Mouse (Mus musculus) limb, embryonic 12.5 days (tissue): ENCODE measurements at regions not wholly inside any gene's neighbourhood (a gene's known extent, or its start where the extent isn't known, plus 50 kb on each side); places are given as distances from the start of the nearest gene placed in this dataset.
A peak's percentile ranks its signal among the peaks of the same experiment; 100 is the strongest.

ENCODE experiments used
- ATAC-seq: fragments of 200-750 bp; cut with Nextera tagmentation; 2 replicates; pipeline ENCODE4 v1.8.0; 2017; ENCODE audit warnings: low read depth, moderate TSS enrichment; ENCODE audit not compliant: insufficient number of reproducible peaks, insufficient read depth, low FRiP score, low TSS enrichment
- H3K27ac ChIP-seq: fragments of 300-500 bp; sonication (generic); 2 replicates; pipeline ENCODE4 v1.5.1; 2016; ENCODE audit warnings: mild to moderate bottlenecking, moderate library complexity
- H3K27me3 ChIP-seq: fragments of 300-500 bp; sonication (generic); 2 replicates; pipeline ENCODE4 v1.6.1; 2016; ENCODE audit warnings: mild to moderate bottlenecking, moderate library complexity
- H3K36me3 ChIP-seq: fragments of 300-500 bp; sonication (generic); 2 replicates; pipeline ENCODE4 v1.6.1; 2016; ENCODE audit warnings: mild to moderate bottlenecking, moderate library complexity
- H3K4me1 ChIP-seq: fragments of 300-500 bp; sonication (generic); replicated peaks from 2 replicates; pipeline ENCODE4 v1.6.1; 2016
- H3K4me2 ChIP-seq: fragments of 300-500 bp; sonication (generic); 2 replicates; pipeline ENCODE4 v1.6.1; 2016; ENCODE audit warnings: mild to moderate bottlenecking, moderate library complexity
- H3K4me3 ChIP-seq: fragments of 300-500 bp; sonication (generic); replicated peaks from 2 replicates; pipeline ENCODE4 v1.5.1; 2016; ENCODE audit warnings: mild to moderate bottlenecking
- H3K9ac ChIP-seq: fragments of 300-500 bp; sonication (generic); replicated peaks from 2 replicates; pipeline ENCODE4 v1.6.1; 2016; ENCODE audit warnings: mild to moderate bottlenecking, moderate library complexity
- H3K9me3 ChIP-seq: fragments of 300-500 bp; sonication (generic); 2 replicates; pipeline ENCODE4 v1.6.1; 2016; ENCODE audit warnings: mild to moderate bottlenecking, moderate library complexity
- WGBS: fragments of 180-500 bp; shearing (Covaris S2); methylation state at CpG from one replicate; pipeline ENCODE4 v1.1.7; 2016; 5-methylcytosine and 5-hydroxymethylcytosine counted together

GRCm38 (mm10) chr16:93130622-93131021 is 304.7 kb upstream of the Runx1 start:
- H3K27ac ChIP-seq: no peak overlapping the region
- 0 out of 2 replicates have a peak, but pooled peaks cover 3% of the 10 kb centered on the region for H3K27me3 ChIP-seq
- 0 out of 2 replicates have a peak, but pooled peaks cover 3% of the 10 kb centered on the region for H3K4me1 ChIP-seq
- no peaks in the 10 kb centered on the region for H3K9me3 ChIP-seq
- no peak for ATAC-seq
- WGBS: 84% methylated on average over 6 of the region's 6 CpGs
- H3K9ac ChIP-seq: no peak overlapping the region
- no peak overlapping the region for H3K4me3 ChIP-seq
- no peak overlapping the region for H3K4me2 ChIP-seq
- H3K36me3 ChIP-seq: no peaks in the 10 kb centered on the region

GRCm38 (mm10) chr16:93123707-93124106 is 297.8 kb upstream of the Runx1 start:
- Histone ChIP-seq H3K9ac (no peak overlapping the region), H3K4me1 (no peaks in the 10 kb centered on the region), H3K4me3 (no peak overlapping the region), H3K27me3 (no peaks in the 10 kb centered on the region), H3K27ac (no peak overlapping the region), H3K9me3 (no peaks in the 10 kb centered on the region), H3K36me3 (no peaks in the 10 kb centered on the region), H3K4me2 (no peak overlapping the region)
- ATAC-seq: no peak
- 86% methylated on average over 8 of the region's 8 CpGs for WGBS

- Histone ChIP-seq H3K9me3 (no peaks in the 10 kb centered on the region), H3K4me3 (no peak overlapping the region), H3K27ac (no peak overlapping the region), H3K4me1 (no peaks in the 10 kb centered on the region), H3K36me3 (no peaks in the 10 kb centered on the region), H3K9ac (no peak overlapping the region), H3K27me3 (no peaks in the 10 kb centered on the region), H3K4me2 (no peak overlapping the region)
- WGBS: 86% methylated on average over 16 of the region's 16 CpGs
- ATAC-seq: no peak
These were observed 290.4 kb upstream of the Runx1 start for GRCm38 (mm10) chr16:93116111-93116969.

- H3K9ac ChIP-seq: no peak overlapping the region
- no peaks in the 10 kb centered on the region for H3K27me3 ChIP-seq
- no peaks in the 10 kb centered on the region for H3K4me1 ChIP-seq
- no peak overlapping the region for H3K4me3 ChIP-seq
- H3K36me3 ChIP-seq: no peaks in the 10 kb centered on the region
- 0 out of 2 replicates have a peak, but pooled peaks cover 3% of the 10 kb centered on the region for H3K9me3 ChIP-seq
- H3K4me2 ChIP-seq: no peak overlapping the region
- no peak for ATAC-seq
- WGBS: 79% methylated on average over 3 of the region's 3 CpGs
- H3K27ac ChIP-seq: no peak overlapping the region
These were observed 285.0 kb upstream of the Runx1 start for GRCm38 (mm10) chr16:93110912-93111311.

- no peak for ATAC-seq
- WGBS: 82% methylated on average over 6 of the region's 6 CpGs
- H3K27ac ChIP-seq: no peak overlapping the region
These were observed 284.5 kb upstream of the Runx1 start for GRCm38 (mm10) chr16:93110451-93110850.

GRCm38 (mm10) chr16:93109683-93110407 is 283.9 kb upstream of the Runx1 start:
- H3K36me3 ChIP-seq: no peaks in the 10 kb centered on the region
- H3K4me3 ChIP-seq: no peak overlapping the region
- no peak overlapping the region for H3K4me2 ChIP-seq
- 0 out of 2 replicates have a peak, but pooled peaks cover 3% of the 10 kb centered on the region for H3K9me3 ChIP-seq
- H3K9ac ChIP-seq: no peak overlapping the region
- 87% methylated on average over 12 of the region's 12 CpGs for WGBS
- no peaks in the 10 kb centered on the region for H3K4me1 ChIP-seq
- no peak overlapping the region for H3K27ac ChIP-seq
- no peaks in the 10 kb centered on the region for H3K27me3 ChIP-seq
- no peak for ATAC-seq

More at GRCm38 (mm10) chr16:93110451-93110850, 284.5 kb upstream of the Runx1 start:
- no peaks in the 10 kb centered on the region for H3K36me3 ChIP-seq
- 0 out of 2 replicates have a peak, but pooled peaks cover 3% of the 10 kb centered on the region for H3K9me3 ChIP-seq
- no peak overlapping the region for H3K4me3 ChIP-seq
- no peaks in the 10 kb centered on the region for H3K27me3 ChIP-seq
- H3K9ac ChIP-seq: no peak overlapping the region
- no peaks in the 10 kb centered on the region for H3K4me1 ChIP-seq
- no peak overlapping the region for H3K4me2 ChIP-seq

- Histone ChIP-seq H3K27ac (no peak overlapping the region), H3K4me2 (no peak overlapping the region), H3K36me3 (no peaks in the 10 kb centered on the region), H3K9ac (no peak overlapping the region), H3K4me3 (no peak overlapping the region), H3K4me1 (no peaks in the 10 kb centered on the region), H3K27me3 (no peaks in the 10 kb centered on the region), H3K9me3 (0 out of 2 replicates have a peak, but pooled peaks cover 3% of the 10 kb centered on the region)
- 0 out of 2 replicates have a peak, but pooled peaks have one; percentile 26 for ATAC-seq
- 87% methylated on average over 5 of the region's 5 CpGs for WGBS
These were observed 281.5 kb upstream of the Runx1 start for GRCm38 (mm10) chr16:93107524-93107845.

- Histone ChIP-seq H3K4me2 (no peak overlapping the region), H3K27me3 (no peaks in the 10 kb centered on the region), H3K27ac (no peak overlapping the region), H3K36me3 (no peaks in the 10 kb centered on the region), H3K9ac (no peak overlapping the region), H3K9me3 (0 out of 2 replicates have a peak, but pooled peaks cover 3% of the 10 kb centered on the region), H3K4me1 (no peaks in the 10 kb centered on the region), H3K4me3 (no peak overlapping the region)
- 66% methylated on average over 13 of the region's 13 CpGs for WGBS
- peak; percentile 59 for ATAC-seq
These were observed 281.0 kb upstream of the Runx1 start for GRCm38 (mm10) chr16:93106811-93107523.

GRCm38 (mm10) chr16:93102174-93102573 is 276.2 kb upstream of the Runx1 start:
- no peak overlapping the region for H3K27ac ChIP-seq
- H3K36me3 ChIP-seq: no peaks in the 10 kb centered on the region
- no peak overlapping the region for H3K4me3 ChIP-seq
- H3K9me3 ChIP-seq: no peaks in the 10 kb centered on the region
- H3K9ac ChIP-seq: no peak overlapping the region
- ATAC-seq: no peak
- WGBS: 73% methylated on average over 3 of the region's 3 CpGs
- H3K27me3 ChIP-seq: no peaks in the 10 kb centered on the region
- H3K4me1 ChIP-seq: no peaks in the 10 kb centered on the region
- no peak overlapping the region for H3K4me2 ChIP-seq

- Histone ChIP-seq H3K4me1 (no peaks in the 10 kb centered on the region), H3K4me3 (no peak overlapping the region), H3K9ac (no peak overlapping the region), H3K4me2 (no peak overlapping the region), H3K36me3 (no peaks in the 10 kb centered on the region), H3K27ac (no peak overlapping the region), H3K9me3 (no peaks in the 10 kb centered on the region), H3K27me3 (no peaks in the 10 kb centered on the region)
- no peak for ATAC-seq
- WGBS: 52% methylated on average over 8 of the region's 8 CpGs
These were observed 272.1 kb upstream of the Runx1 start for GRCm38 (mm10) chr16:93098057-93098456.

- no peak overlapping the region for H3K4me3 ChIP-seq
- 89% methylated on average over 5 of the region's 5 CpGs for WGBS
- no peak for ATAC-seq
These were observed 270.2 kb upstream of the Runx1 start for GRCm38 (mm10) chr16:93096175-93096574.

More at GRCm38 (mm10) chr16:93096175-93096574, 270.2 kb upstream of the Runx1 start:
- Histone ChIP-seq H3K27me3 (no peaks in the 10 kb centered on the region), H3K36me3 (no peaks in the 10 kb centered on the region), H3K9me3 (no peaks in the 10 kb centered on the region), H3K4me1 (peaks cover 3% of the 10 kb centered on the region; the same call in 1 of the 2 replicates), H3K9ac (no peak overlapping the region), H3K4me2 (no peak overlapping the region), H3K27ac (no peak overlapping the region)
